Mouse (Mus musculus): ENCODE results near the gene A030005K14Rik. TPM values are rescaled to one million over a fixed set of nuclear protein-coding genes. Genes with fewer than 3 reads are reported as not detected.

Gene A030005K14Rik
- polyA plus RNA-seq, 1 experiment = not detected

- H3K36me3 ChIP-seq (replicated peaks; ENCODE audit: low read length) = no peaks in the 10 kb centered on the region
- H3K4me3 ChIP-seq (replicated peaks) = no peak overlapping the region
- H3K4me1 ChIP-seq = peaks cover 6% of the 10 kb centered on the region; the same call in 1 of the 2 replicates
- H3K9me3 ChIP-seq = no peaks in the 10 kb centered on the region
- TF ChIP-seq FLI1 (IDR thresholded peaks at IDR 0.05; ENCODE audit: low read length) (no peak), GATA1 (IDR thresholded peaks at IDR 0.05; ENCODE audit: borderline replicate concordance, low read length) (no peak)
- peaks cover 12% of the 10 kb centered on the region for H3K27me3 ChIP-seq (replicated peaks)
Measured at GRCm38 (mm10) chr1:83039080-83039479, 20.1 kb downstream of the A030005K14Rik start.

- peaks cover 6% of the 10 kb centered on the region; the same call in 1 of the 2 replicates for H3K4me1 ChIP-seq
- TF ChIP-seq FLI1 (IDR thresholded peaks at IDR 0.05; ENCODE audit: low read length) (no peak), GATA1 (IDR thresholded peaks at IDR 0.05; ENCODE audit: borderline replicate concordance, low read length) (no peak)
- no peaks in the 10 kb centered on the region for H3K36me3 ChIP-seq (replicated peaks; ENCODE audit: low read length)
- peaks cover 12% of the 10 kb centered on the region for H3K27me3 ChIP-seq (replicated peaks)
- H3K4me3 ChIP-seq (replicated peaks) = peak within 1 kb of the TSS; percentile 80
- no peaks in the 10 kb centered on the region for H3K9me3 ChIP-seq
Measured at GRCm38 (mm10) chr1:83038109-83038672, 21.0 kb downstream of the A030005K14Rik start, which contains the start of gene Slc19a3. TSS of gene Slc19a3 (minus strand) at chr1:83038448.

GRCm38 (mm10) chr1:83036892-83037667 lies 22.1 kb downstream of the A030005K14Rik start:
- no peaks in the 10 kb centered on the region for H3K9me3 ChIP-seq
- TF ChIP-seq GATA1 (IDR thresholded peaks at IDR 0.05; ENCODE audit: borderline replicate concordance, low read length) (no peak), FLI1 (IDR thresholded peaks at IDR 0.05; ENCODE audit: low read length) (no peak)

GRCm38 (mm10) chr1:83034509-83034908 lies 24.7 kb downstream of the A030005K14Rik start:
- Histone ChIP-seq H3K36me3 (replicated peaks; ENCODE audit: low read length) (no peaks in the 10 kb centered on the region), H3K9me3 (no peaks in the 10 kb centered on the region), H3K4me1 (peaks cover 6% of the 10 kb centered on the region; the same call in 1 of the 2 replicates), H3K4me3 (replicated peaks) (no peak overlapping the region), H3K27me3 (replicated peaks) (peaks cover 12% of the 10 kb centered on the region)
- TF ChIP-seq FLI1 (IDR thresholded peaks at IDR 0.05; ENCODE audit: low read length) (no peak), GATA1 (IDR thresholded peaks at IDR 0.05; ENCODE audit: borderline replicate concordance, low read length) (no peak)

More at GRCm38 (mm10) chr1:83036892-83037667, 22.1 kb downstream of the A030005K14Rik start:
- Histone ChIP-seq H3K4me3 (replicated peaks) (no peak overlapping the region), H3K36me3 (replicated peaks; ENCODE audit: low read length) (no peaks in the 10 kb centered on the region), H3K4me1 (peaks cover 6% of the 10 kb centered on the region; the same call in 1 of the 2 replicates), H3K27me3 (replicated peaks) (peaks cover 12% of the 10 kb centered on the region)

- TF ChIP-seq GATA1 (IDR thresholded peaks at IDR 0.05; ENCODE audit: borderline replicate concordance, low read length) = no peak
- TF ChIP-seq FLI1 (IDR thresholded peaks at IDR 0.05; ENCODE audit: low read length) = no peak
- no peaks in the 10 kb centered on the region for H3K9me3 ChIP-seq
- H3K27me3 ChIP-seq (replicated peaks) = no peaks in the 10 kb centered on the region
- H3K36me3 ChIP-seq (replicated peaks; ENCODE audit: low read length) = no peaks in the 10 kb centered on the region
- no peak overlapping the region for H3K4me3 ChIP-seq (replicated peaks)
- H3K4me1 ChIP-seq = no peaks in the 10 kb centered on the region
Measured at GRCm38 (mm10) chr1:83032508-83032907, 26.7 kb downstream of the A030005K14Rik start.

- Histone ChIP-seq H3K4me3 (replicated peaks) (no peak overlapping the region), H3K27me3 (replicated peaks) (no peaks in the 10 kb centered on the region), H3K4me1 (no peaks in the 10 kb centered on the region), H3K9me3 (no peaks in the 10 kb centered on the region), H3K36me3 (replicated peaks; ENCODE audit: low read length) (no peaks in the 10 kb centered on the region)
- TF ChIP-seq FLI1 (IDR thresholded peaks at IDR 0.05; ENCODE audit: low read length) = no peak
- no peak for TF ChIP-seq GATA1 (IDR thresholded peaks at IDR 0.05; ENCODE audit: borderline replicate concordance, low read length)
Measured at GRCm38 (mm10) chr1:83031950-83032349, 27.2 kb downstream of the A030005K14Rik start.

- H3K4me1 ChIP-seq = no peaks in the 10 kb centered on the region
- no peaks in the 10 kb centered on the region for H3K27me3 ChIP-seq (replicated peaks)
- TF ChIP-seq FLI1 (IDR thresholded peaks at IDR 0.05; ENCODE audit: low read length) = no peak
- TF ChIP-seq GATA1 (IDR thresholded peaks at IDR 0.05; ENCODE audit: borderline replicate concordance, low read length) = no peak
- no peaks in the 10 kb centered on the region for H3K36me3 ChIP-seq (replicated peaks; ENCODE audit: low read length)
- 0 out of 2 replicates have a peak, but pooled peaks cover 7% of the 10 kb centered on the region for H3K9me3 ChIP-seq
- H3K4me3 ChIP-seq (replicated peaks) = no peak overlapping the region
Measured at GRCm38 (mm10) chr1:83016556-83016955, 42.6 kb downstream of the A030005K14Rik start.

GRCm38 (mm10) chr1:83015329-83015879 lies 43.8 kb downstream of the A030005K14Rik start:
- TF ChIP-seq FLI1 (IDR thresholded peaks at IDR 0.05; ENCODE audit: low read length) (no peak), GATA1 (IDR thresholded peaks at IDR 0.05; ENCODE audit: borderline replicate concordance, low read length) (no peak)

GRCm38 (mm10) chr1:83014477-83014876 lies 44.7 kb downstream of the A030005K14Rik start:
- Histone ChIP-seq H3K4me3 (replicated peaks) (no peak overlapping the region), H3K9me3 (0 out of 2 replicates have a peak, but pooled peaks cover 10% of the 10 kb centered on the region), H3K4me1 (no peaks in the 10 kb centered on the region), H3K36me3 (replicated peaks; ENCODE audit: low read length) (no peaks in the 10 kb centered on the region), H3K27me3 (replicated peaks) (no peaks in the 10 kb centered on the region)
- TF ChIP-seq FLI1 (IDR thresholded peaks at IDR 0.05; ENCODE audit: low read length) = no peak
- TF ChIP-seq GATA1 (IDR thresholded peaks at IDR 0.05; ENCODE audit: borderline replicate concordance, low read length) = no peak

More at GRCm38 (mm10) chr1:83015329-83015879, 43.8 kb downstream of the A030005K14Rik start:
- H3K4me1 ChIP-seq = no peaks in the 10 kb centered on the region
- H3K36me3 ChIP-seq (replicated peaks; ENCODE audit: low read length) = no peaks in the 10 kb centered on the region
- H3K27me3 ChIP-seq (replicated peaks) = no peaks in the 10 kb centered on the region
- H3K9me3 ChIP-seq = 0 out of 2 replicates have a peak, but pooled peaks cover 10% of the 10 kb centered on the region
- H3K4me3 ChIP-seq (replicated peaks) = no peak overlapping the region

Other genes with a start within 250 kb of the A030005K14Rik start
- 3.0 and 4.2 TPM in 2 replicates for gene Agfg1, start 219.9 kb downstream of the A030005K14Rik start, polyA plus RNA-seq (2012; ENCODE audit: insufficient read depth, low replicate concordance)
- gene A030005L19Rik, start 146.1 kb downstream of the A030005K14Rik start, polyA plus RNA-seq (2012; ENCODE audit: insufficient read depth, low replicate concordance) = not detected in 2 replicates
- 0.16 TPM in 1 of 2 replicates, not detected in the other for gene A030014E15Rik, start 134.5 kb downstream of the A030005K14Rik start, polyA plus RNA-seq (2012; ENCODE audit: insufficient read depth, low replicate concordance)
- gene Gm6217, start 128.0 kb downstream of the A030005K14Rik start, polyA plus RNA-seq (2012; ENCODE audit: insufficient read depth, low replicate concordance) = not detected in 2 replicates
- gene A030003K21Rik, start 116.0 kb downstream of the A030005K14Rik start, polyA plus RNA-seq (2012; ENCODE audit: insufficient read depth, low replicate concordance) = not detected in 2 replicates
- gene Gm7544, start 103.4 kb downstream of the A030005K14Rik start, polyA plus RNA-seq (2012; ENCODE audit: insufficient read depth, low replicate concordance) = not detected in 2 replicates
- not detected in 2 replicates for gene Gm47955, start 99.1 kb downstream of the A030005K14Rik start, polyA plus RNA-seq (2012; ENCODE audit: insufficient read depth, low replicate concordance)
- not detected in 2 replicates for gene Gm47959, start 58.8 kb downstream of the A030005K14Rik start, polyA plus RNA-seq (2012; ENCODE audit: insufficient read depth, low replicate concordance)
- not detected in 2 replicates for gene Slc19a3, start 20.9 kb downstream of the A030005K14Rik start, polyA plus RNA-seq (2012; ENCODE audit: insufficient read depth, low replicate concordance)
- not detected in 2 replicates for gene Krtap28-10, start 16.9 kb downstream of the A030005K14Rik start, polyA plus RNA-seq (2012; ENCODE audit: insufficient read depth, low replicate concordance)
- gene Gm47969, start 14.4 kb downstream of the A030005K14Rik start, polyA plus RNA-seq (2012; ENCODE audit: insufficient read depth, low replicate concordance) = not detected in 2 replicates
- gene Krtap28-13, start 1.6 kb upstream of the A030005K14Rik start, polyA plus RNA-seq (2012; ENCODE audit: insufficient read depth, low replicate concordance) = 1.9 TPM in 1 of 2 replicates, not detected in the other
- not detected in 2 replicates for gene Ccl20, start 57.4 kb upstream of the A030005K14Rik start, polyA plus RNA-seq (2012; ENCODE audit: insufficient read depth, low replicate concordance)
- not detected in 2 replicates for gene Daw1, start 100.4 kb upstream of the A030005K14Rik start, polyA plus RNA-seq (2012; ENCODE audit: insufficient read depth, low replicate concordance)